Mouse (Mus musculus) lung, adult 2 months (tissue): ENCODE measurements around the gene Ccdc102a.

ENCODE experiments used
- CTCF ChIP-seq: fragments of 200-500 bp; IDR thresholded peaks from 2 replicates; pipeline ENCODE4 v1.5.1; 2011; ENCODE audit warnings: mild to moderate bottlenecking, low read length, control low read depth; ENCODE audit not compliant: insufficient read depth
- POLR2A ChIP-seq: fragments of 200-500 bp; IDR thresholded peaks from 2 replicates; pipeline ENCODE4 v1.6.1; 2011; ENCODE audit warnings: low read depth, mild to moderate bottlenecking, control low read depth, low read length, borderline replicate concordance; ENCODE audit errors: extremely low read depth

- TF ChIP-seq POLR2A (no peak), CTCF (no peak)
Observed at GRCm38 (mm10) chr8:94872576-94872975, 45.3 kb downstream of the Ccdc102a start.
